Mouse (Mus musculus): Measurements from ENCODE around the gene Elof1.

DNA sequence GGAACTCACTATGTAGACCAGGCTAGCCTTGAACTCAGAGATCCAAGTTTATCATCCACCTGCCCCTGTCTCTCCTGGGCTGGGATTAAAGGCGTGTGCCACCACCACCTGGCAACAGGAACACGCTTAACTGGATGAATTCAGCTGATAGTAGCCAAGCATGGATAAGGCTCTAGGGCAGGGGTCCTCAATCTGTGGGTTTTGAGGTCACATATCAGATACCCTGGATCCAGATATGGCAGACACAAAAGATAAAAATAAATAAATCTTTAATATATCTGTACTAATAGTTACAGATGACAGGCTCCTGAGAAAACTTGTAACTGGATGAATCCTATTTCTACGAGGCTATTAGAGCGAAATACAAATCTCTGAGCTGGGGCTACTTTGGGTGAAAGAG, 1.3 kb downstream of the Elof1 start:
- no peak for TF ChIP-seq CTCF (IDR thresholded peaks at IDR 0.05)
- TF ChIP-seq EP300 (IDR thresholded peaks at IDR 0.05), result no peak

Measured in lung, postnatal 0 days (tissue).